Mouse (Mus musculus) CH12.LX (cell line): Measurements from ENCODE around the gene Mogat1. TPM values are rescaled to one million over a fixed set of nuclear protein-coding genes. Genes with fewer than 3 reads are reported as not detected.
"Not testable (repeated sequence)": the region's sequence is repeated elsewhere in the genome, so short reads cannot be mapped to it uniquely, and the experiment has no call there.

Experiments
- DNase-seq: peaks from one replicate; pipeline ENCODE4 v3.0.0-alpha.2; 2013; ENCODE audit errors: extremely low read depth
- H3K27ac ChIP-seq: 2 replicates; pipeline ENCODE4 v1.5.1; 2012; ENCODE audit warnings: low read depth, mild to moderate bottlenecking, control low read depth, moderate library complexity; ENCODE audit not compliant: insufficient read depth
- H3K27me3 ChIP-seq: replicated peaks from 2 replicates; pipeline ENCODE3; 2012; ENCODE audit warnings: inconsistent platforms
- H3K36me3 ChIP-seq, 2 experiments: replicated peaks in 1 of 2; 2 replicates each; pipeline versions ENCODE3 to v1.6.1; 2012; ENCODE audit warnings: inconsistent platforms in 1 of 2, low read length in 1 of 2, mild to moderate bottlenecking in 1 of 2, mixed read lengths in 1 of 2, moderate library complexity in 1 of 2; ENCODE audit not compliant: control insufficient read depth in 1 of 2, insufficient read depth in 1 of 2
- H3K4me1 ChIP-seq, 2 experiments: 2 replicates each; pipeline ENCODE4 v1.6.1; 2012; ENCODE audit warnings: inconsistent platforms in 1 of 2, moderate library complexity in 1 of 2; ENCODE audit not compliant: insufficient read depth in 2 of 2, control insufficient read depth in 1 of 2
- H3K4me2 ChIP-seq: 2 replicates; pipeline ENCODE4 v1.6.1; 2012; ENCODE audit warnings: low read depth, mild to moderate bottlenecking, control low read depth; ENCODE audit not compliant: poor library complexity, insufficient read depth, severe bottlenecking
- H3K4me3 ChIP-seq, 3 experiments: fragments of 150-350 bp in 1 of 3; sonication (generic) in 1 of 3; replicated peaks in 1 of 3; 2 replicates each; pipeline versions ENCODE3 to v1.5.1; 2011 to 2012; ENCODE audit warnings: low read depth in 2 of 3, low read length in 2 of 3, mild to moderate bottlenecking in 2 of 3, moderate library complexity in 2 of 3, control low read depth in 1 of 3, improper control_type of control experiment in 1 of 3, inconsistent platforms in 1 of 3, mixed read lengths in 1 of 3; ENCODE audit not compliant: poor library complexity in 1 of 3
- H3K79me2 ChIP-seq: replicated peaks from 2 replicates; pipeline ENCODE4 v1.6.1; 2012; ENCODE audit warnings: mild to moderate bottlenecking, moderate library complexity; ENCODE audit not compliant: control insufficient read depth, poor library complexity, insufficient read depth, severe bottlenecking; ENCODE audit errors: extremely low read depth
- H3K9ac ChIP-seq: 2 replicates; pipeline ENCODE4 v1.6.1; 2012; ENCODE audit warnings: low read depth, mild to moderate bottlenecking, control low read depth, moderate library complexity; ENCODE audit not compliant: insufficient read depth
- H3K9me3 ChIP-seq: replicated peaks from 2 replicates; pipeline ENCODE3; 2012; ENCODE audit warnings: low read length, inconsistent platforms, mixed read lengths
- BHLHE40 ChIP-seq: IDR thresholded peaks from 2 replicates; pipeline ENCODE4 v1.6.1; 2011; ENCODE audit warnings: mild to moderate bottlenecking, low read depth, low read length, improper control_type of control experiment
- CHD2 ChIP-seq: IDR thresholded peaks from 2 replicates; pipeline ENCODE4 v1.6.1; 2011; ENCODE audit warnings: low read length, improper control_type of control experiment
- E2F4 ChIP-seq: IDR thresholded peaks from 2 replicates; pipeline ENCODE4 v1.6.1; 2011; ENCODE audit warnings: low read depth, low read length, improper control_type of control experiment; ENCODE audit not compliant: insufficient replicate concordance
- ELF1 ChIP-seq: IDR thresholded peaks from 2 replicates; pipeline ENCODE4 v1.6.1; 2014; ENCODE audit warnings: low read depth, mild to moderate bottlenecking, inconsistent platforms, low read length, improper control_type of control experiment
- ETS1 ChIP-seq: conservative IDR thresholded peaks from 2 replicates; pipeline ENCODE4 v1.6.1; 2012; ENCODE audit warnings: low read depth, mild to moderate bottlenecking, inconsistent platforms, low read length, improper control_type of control experiment, moderate library complexity
- HCFC1 ChIP-seq: IDR thresholded peaks from 2 replicates; pipeline ENCODE4 v1.6.1; 2012; ENCODE audit warnings: low read depth, mild to moderate bottlenecking, inconsistent platforms, low read length, improper control_type of control experiment
- IRF4 ChIP-seq: IDR thresholded peaks from 2 replicates; pipeline ENCODE4 v1.6.1; 2014; ENCODE audit warnings: low read depth, mild to moderate bottlenecking, inconsistent platforms, low read length, improper control_type of control experiment
- KAT2A ChIP-seq: IDR thresholded peaks from 2 replicates; pipeline ENCODE4 v1.6.1; 2012; ENCODE audit warnings: low read length, improper control_type of control experiment, inconsistent platforms; ENCODE audit not compliant: insufficient replicate concordance
- MAX ChIP-seq: IDR thresholded peaks from 2 replicates; pipeline ENCODE4 v1.6.1; 2011; ENCODE audit warnings: low read length, improper control_type of control experiment
- MEF2A ChIP-seq: IDR thresholded peaks from 2 replicates; pipeline ENCODE4 v1.6.1; 2014; ENCODE audit warnings: low read depth, mild to moderate bottlenecking, inconsistent platforms, low read length, improper control_type of control experiment, borderline replicate concordance
- MXI1 ChIP-seq: IDR thresholded peaks from 2 replicates; pipeline ENCODE4 v1.6.1; 2011; ENCODE audit warnings: mild to moderate bottlenecking, low read depth, low read length, improper control_type of control experiment
- NELFE ChIP-seq: IDR thresholded peaks from 2 replicates; pipeline ENCODE4 v1.6.1; 2011; ENCODE audit warnings: low read depth, low read length, improper control_type of control experiment
- POLR2A ChIP-seq: IDR thresholded peaks from 2 replicates; pipeline ENCODE4 v1.6.1; 2011; ENCODE audit warnings: low read depth, mild to moderate bottlenecking, improper control_type of control experiment, low read length
- POLR2AphosphoS2 ChIP-seq: IDR thresholded peaks from 2 replicates; pipeline ENCODE4 v1.6.1; 2011; ENCODE audit warnings: low read depth, low read length, improper control_type of control experiment
- SIN3A ChIP-seq: IDR thresholded peaks from 2 replicates; pipeline ENCODE4 v1.6.1; 2012; ENCODE audit warnings: low read length, improper control_type of control experiment, inconsistent platforms
- SMC3 ChIP-seq: IDR thresholded peaks from 2 replicates; pipeline ENCODE4 v1.6.1; 2011; ENCODE audit warnings: low read depth, low read length, improper control_type of control experiment
- USF1 ChIP-seq: IDR thresholded peaks from 2 replicates; pipeline ENCODE4 v1.6.1; 2014; ENCODE audit warnings: low read depth, mild to moderate bottlenecking, inconsistent platforms, low read length, improper control_type of control experiment
- USF2 ChIP-seq: conservative IDR thresholded peaks from 2 replicates; pipeline ENCODE4 v1.6.1; 2011; ENCODE audit warnings: low read depth, low read length, improper control_type of control experiment
- ZKSCAN1 ChIP-seq: IDR thresholded peaks from 2 replicates; pipeline ENCODE4 v1.6.1; 2012; ENCODE audit warnings: low read depth, inconsistent platforms, low read length, improper control_type of control experiment, borderline replicate concordance
- ZMIZ1 ChIP-seq: IDR thresholded peaks from 2 replicates; pipeline ENCODE4 v1.6.1; 2012; ENCODE audit warnings: low read depth, mild to moderate bottlenecking, inconsistent platforms, low read length, improper control_type of control experiment
- ZNF384 ChIP-seq: IDR thresholded peaks from 2 replicates; pipeline ENCODE4 v1.6.1; 2012; ENCODE audit warnings: low read depth, low read length, improper control_type of control experiment, inconsistent platforms
- dilution Hi-C: fragments of 300-500 bp; cut with MboI; formaldehyde crosslinking; loops from 2 replicates; pipeline ENCODE4 v1.14.3; 2020; ENCODE audit warnings: low sequenced_read_pairs; ENCODE audit not compliant: extremely low pct_unique_long_range_greater_than_20kb, extremely low pct_ligation_motif_present
- in situ Hi-C: fragments of 300-500 bp; cut with MboI; formaldehyde crosslinking; loops from 3 replicates; pipeline ENCODE4 v1.14.3; 2019; ENCODE audit warnings: low sequenced_read_pairs, low pct_ligation_motif_present, low pct_unique_long_range_greater_than_20kb, mixed read lengths
- polyA plus RNA-seq: library from polyadenylated mRNA; unstranded; fragments of >175 nt; gene quantifications from 2 replicates; pipeline ENCODE4 v1.2.1, GENCODE M21; 2012; ENCODE audit warnings: low read depth; ENCODE audit not compliant: insufficient read length
- total RNA-seq, 2 experiments: library from RNA; depleted of rRNA; stranded (reverse); fragments of 300-350 nt in 1 of 2; fragments of >200 nt in 1 of 2; gene quantifications; 2 replicates each; pipeline ENCODE4 v1.2.3; 2012 to 2014

Mogat1 gene
- total and polyA plus RNA-seq, 3 experiments = not detected

DNA sequence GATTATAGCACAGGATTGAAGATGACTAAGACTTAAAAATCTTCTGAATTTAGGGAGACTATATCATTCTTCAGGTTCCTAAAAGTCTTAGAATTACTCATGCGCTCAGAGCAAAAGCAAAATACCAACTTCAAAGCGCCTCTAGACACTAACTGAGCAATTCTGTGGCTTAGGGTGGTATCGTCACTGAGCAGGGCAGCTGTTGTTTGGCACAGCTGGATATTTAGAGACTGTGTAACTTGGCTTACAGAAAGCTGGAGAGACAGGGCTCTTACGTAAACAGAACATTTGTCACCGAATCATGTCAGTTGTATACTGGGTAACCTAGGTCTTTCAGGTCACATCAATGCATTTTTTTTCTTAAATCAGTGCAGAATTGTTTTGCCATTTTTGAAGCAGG lies 27.6 kb downstream of the Mogat1 start:
- in situ Hi-C loops (loop anchor here (25.0 kb wide), 1 partner anchor 1099 kb away; no protein-coding TSS in a partner anchor), dilution Hi-C loops (no loop called here)
- Histone ChIP-seq H3K4me3 (no peak overlapping the region), H3K27ac (no peak overlapping the region), H3K4me2 (peak overlapping the region; percentile 33; the same call in 1 of the 2 replicates), H3K4me1 (peaks cover 0 to 9% of the 10 kb centered on the region in 2 experiments; a peak in 2 of 4 replicates), H3K9me3 (no peaks in the 10 kb centered on the region), H3K9ac (no peak overlapping the region), H3K27me3 (no peaks in the 10 kb centered on the region), H3K36me3 (no peaks in the 10 kb centered on the region), H3K79me2 (no peaks in the 10 kb centered on the region)
- peak; percentile 12 for DNase-seq
- TF ChIP-seq ZNF384 (no peak), MEF2A (no peak), SMC3 (no peak), ETS1 (peak; percentile 39; the same call in 1 of the 2 replicates), ZMIZ1 (no peak), KAT2A (no peak), ELF1 (no peak)
- TF ChIP-seq, all 38 proteins: peak for 1

DNA sequence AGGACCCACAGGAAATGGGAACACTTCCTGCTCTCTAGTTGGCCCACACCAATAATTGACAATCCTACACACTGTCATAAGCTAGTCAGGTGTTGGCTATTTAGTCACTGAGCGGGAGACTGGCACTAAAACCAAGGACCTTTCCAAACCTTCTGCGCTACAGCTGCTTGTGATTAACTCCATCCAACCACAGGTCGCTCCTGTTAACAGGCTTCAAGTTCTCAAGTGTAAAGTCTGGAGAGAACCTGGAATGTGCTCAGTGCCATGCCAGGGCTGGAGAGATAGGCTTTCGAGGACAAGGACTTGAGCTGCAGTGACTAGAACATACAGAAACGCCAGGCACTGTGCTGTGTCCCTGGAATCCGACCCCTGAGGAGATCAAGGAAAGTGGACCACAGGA lies 28.4 kb downstream of the Mogat1 start:
- TF ChIP-seq BHLHE40 = no peak
- TF ChIP-seq POLR2A = no peak
- TF ChIP-seq SIN3A = no peak
- no peak for TF ChIP-seq USF2
- TF ChIP-seq ZNF384 = no peak
- TF ChIP-seq NELFE = no peak
- TF ChIP-seq MAX = no peak
- no peak for TF ChIP-seq KAT2A
- no peak for TF ChIP-seq POLR2AphosphoS2
- TF ChIP-seq USF1 = no peak
- TF ChIP-seq HCFC1 = no peak
- TF ChIP-seq IRF4 = no peak
- TF ChIP-seq E2F4 = no peak
- no peak for TF ChIP-seq ZKSCAN1
- no peak for TF ChIP-seq MXI1
- TF ChIP-seq CHD2 = no peak
- no peak for TF ChIP-seq ELF1
- in situ Hi-C loops (loop anchor here (25.0 kb wide), 1 partner anchor 1098 kb away; no protein-coding TSS in a partner anchor), dilution Hi-C loops (no loop called here)
- H3K4me3 ChIP-seq = no peak overlapping the region
- H3K79me2 ChIP-seq = no peaks in the 10 kb centered on the region
- no peak overlapping the region for H3K9ac ChIP-seq
- no peaks in the 10 kb centered on the region for H3K36me3 ChIP-seq
- H3K4me2 ChIP-seq = no peak overlapping the region
- peaks cover 0 to 9% of the 10 kb centered on the region in 2 experiments; a peak in 2 of 4 replicates for H3K4me1 ChIP-seq
- no peak overlapping the region for H3K27ac ChIP-seq
- no peaks in the 10 kb centered on the region for H3K9me3 ChIP-seq
- no peaks in the 10 kb centered on the region for H3K27me3 ChIP-seq
- DNase-seq = no peak

DNA sequence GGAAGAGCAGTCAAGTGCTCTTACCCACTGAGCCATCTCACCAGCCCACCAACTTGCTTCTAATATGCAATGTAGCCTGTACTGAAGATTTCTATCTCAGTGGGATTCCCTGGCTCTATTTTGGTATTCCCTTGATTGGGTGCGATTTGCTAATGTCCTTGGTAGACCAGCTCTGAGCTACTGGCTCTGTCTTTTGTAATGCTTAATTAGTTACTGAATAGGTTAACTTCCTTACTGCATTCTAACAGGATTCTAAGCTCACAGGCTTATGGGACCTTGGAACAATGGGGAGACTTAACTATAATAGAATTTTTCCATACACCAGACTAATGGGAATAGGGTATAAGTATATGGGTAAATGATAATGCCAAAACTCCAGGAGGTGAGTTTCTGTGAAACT lies 32.8 kb downstream of the Mogat1 start:
- in situ Hi-C loops = loop anchor here (25.0 kb wide), 1 partner anchor 1094 kb away; no protein-coding TSS in a partner anchor
- dilution Hi-C loops = not testable (repeated sequence)

More for the DNA sequence above, 32.8 kb downstream of the Mogat1 start:
- not testable (repeated sequence) for H3K4me2 ChIP-seq, H3K9ac ChIP-seq, H3K36me3 ChIP-seq, H3K9me3 ChIP-seq, H3K4me1 ChIP-seq, H3K79me2 ChIP-seq, H3K27ac ChIP-seq, DNase-seq, H3K27me3 ChIP-seq, H3K4me3 ChIP-seq
